Mouse (Mus musculus): ENCODE data around the gene Creb5.

Gene Creb5

DNA sequence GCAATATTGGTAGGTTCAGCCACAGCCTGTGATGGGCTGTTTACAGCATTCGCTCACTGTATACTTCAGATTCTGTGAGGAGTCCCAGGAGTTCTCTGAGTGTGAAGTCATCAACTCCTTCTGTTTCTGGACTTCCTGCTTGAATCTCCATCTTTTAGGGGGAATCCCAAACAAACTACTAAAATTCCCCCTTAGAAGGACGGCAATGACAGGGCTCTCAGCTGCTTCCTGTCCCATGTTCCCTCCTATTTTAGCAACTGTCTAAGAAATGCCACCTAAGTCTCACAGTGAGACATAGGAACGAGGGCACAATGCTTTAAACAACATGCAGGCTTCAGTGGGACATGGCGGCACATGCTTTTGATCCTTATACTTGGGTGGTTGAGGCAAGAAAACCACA is 204.3 kb downstream of the Creb5 start:
- in situ Hi-C loops (cut with MboI, MseI) = no loop called here

- in situ Hi-C loops (cut with MboI, MseI) = no loop called here
Observed at GRCm38 (mm10) chr6:53493864-53494263, 206.8 kb downstream of the Creb5 start.

- in situ Hi-C loops (cut with MboI, MseI) = no loop called here
Observed at GRCm38 (mm10) chr6:53495667-53496066, 208.6 kb downstream of the Creb5 start.

DNA sequence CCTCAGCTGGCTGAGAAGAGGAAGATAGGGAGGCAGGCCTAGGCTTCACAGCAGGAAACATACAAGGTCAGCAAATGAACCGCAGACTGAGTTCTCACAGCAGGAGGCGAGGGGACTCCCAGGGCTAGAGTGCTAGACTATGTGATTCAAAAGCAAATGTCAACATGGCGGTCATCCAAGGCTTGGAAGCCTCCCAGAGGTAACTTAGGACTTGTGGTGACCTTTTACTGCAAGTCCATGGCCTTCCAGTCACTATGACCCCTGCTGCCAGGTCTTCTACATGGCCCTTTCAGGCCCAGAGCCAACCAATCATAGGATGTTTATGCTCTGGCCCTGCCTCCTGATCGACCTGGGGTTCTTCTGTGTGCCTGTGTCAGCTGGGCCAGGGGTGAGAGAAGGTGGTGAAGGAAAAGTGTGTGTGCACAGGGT is 209.3 kb downstream of the Creb5 start:
- in situ Hi-C loops (cut with MboI, MseI) = no loop called here

DNA sequence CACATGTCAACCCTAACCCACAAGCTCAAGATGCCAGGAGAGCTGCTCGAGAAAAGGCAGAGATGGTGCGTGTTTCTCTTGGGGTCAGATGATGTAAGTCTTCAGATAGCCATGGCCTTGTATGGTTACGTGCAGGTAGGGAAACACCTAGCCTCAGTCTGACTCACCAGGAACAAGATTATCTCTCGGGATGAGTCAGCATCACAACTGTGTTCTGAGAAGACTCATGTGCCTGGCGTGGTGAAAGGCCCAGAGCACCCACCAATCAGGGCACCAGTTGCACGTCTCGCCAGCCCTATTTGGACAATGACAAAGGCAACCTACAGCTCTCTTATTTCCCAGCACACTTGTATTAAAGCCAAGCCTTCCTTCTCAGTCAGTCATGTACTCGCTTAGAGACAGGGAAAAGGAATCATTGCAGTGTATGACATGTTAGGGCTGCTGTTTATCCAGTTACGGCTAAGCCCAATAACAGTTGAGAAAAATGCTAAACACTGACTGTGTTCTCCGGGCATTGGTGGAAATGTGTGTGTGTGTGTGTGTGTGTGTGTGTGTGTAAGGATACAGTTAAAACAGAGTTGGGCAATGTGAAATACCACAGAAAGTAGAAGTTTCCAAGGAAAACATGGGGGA is 210.9 kb downstream of the Creb5 start:
- in situ Hi-C loops (cut with MboI, MseI) = no loop called here

GRCm38 (mm10) chr6:53499621-53500295 is 212.7 kb downstream of the Creb5 start:
- in situ Hi-C loops (cut with MboI, MseI) = no loop called here

DNA sequence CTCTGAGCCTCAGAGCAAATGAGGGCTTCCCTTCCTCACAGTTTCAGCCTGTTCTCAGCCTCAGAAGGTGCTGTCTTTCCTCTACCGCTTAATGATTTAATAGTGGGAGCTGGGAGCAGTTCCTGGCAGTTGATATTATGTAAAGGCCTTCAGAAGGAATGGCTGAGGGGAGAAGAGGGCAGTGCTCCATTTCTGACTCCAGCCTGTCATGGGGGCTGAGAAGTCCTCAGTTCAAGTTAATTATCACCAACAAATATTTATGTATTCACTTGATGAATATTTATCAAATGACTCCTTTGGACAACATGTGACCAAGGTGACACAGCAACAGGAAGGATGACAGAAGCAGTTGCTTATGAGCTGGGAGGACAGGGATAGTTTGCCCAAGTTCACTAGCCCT is 214.2 kb downstream of the Creb5 start:
- in situ Hi-C loops (cut with MboI, MseI) = no loop called here

DNA sequence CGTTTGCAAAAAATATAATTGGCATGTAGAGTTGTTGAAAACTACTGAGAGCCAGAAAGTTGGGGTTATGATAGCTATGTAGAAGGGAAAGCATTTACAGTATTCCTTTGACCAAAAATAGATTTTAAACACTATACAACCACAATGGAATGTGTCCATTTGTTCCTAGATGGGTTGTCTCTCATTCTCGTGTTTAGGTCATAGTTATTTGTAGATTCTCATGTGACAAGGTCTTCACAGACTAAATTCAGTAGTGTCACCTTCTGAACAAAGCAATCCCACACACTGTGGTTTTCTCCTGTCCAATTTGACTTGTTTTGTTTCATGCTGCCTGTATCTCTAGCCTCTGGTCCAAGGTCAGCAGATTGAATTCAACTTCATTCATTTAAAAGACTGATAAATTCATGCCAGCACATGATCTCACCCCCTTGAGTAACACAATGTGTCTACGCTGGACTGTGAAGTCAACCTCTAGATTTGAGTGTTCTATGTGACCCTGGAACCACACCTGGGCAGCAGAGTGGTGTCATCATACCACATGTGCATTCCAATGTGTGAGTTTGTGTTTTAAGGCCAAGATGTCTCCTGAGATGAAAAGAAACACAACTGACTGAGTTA is 220.0 kb downstream of the Creb5 start:
- in situ Hi-C loops (cut with MboI, MseI) = no loop called here

DNA sequence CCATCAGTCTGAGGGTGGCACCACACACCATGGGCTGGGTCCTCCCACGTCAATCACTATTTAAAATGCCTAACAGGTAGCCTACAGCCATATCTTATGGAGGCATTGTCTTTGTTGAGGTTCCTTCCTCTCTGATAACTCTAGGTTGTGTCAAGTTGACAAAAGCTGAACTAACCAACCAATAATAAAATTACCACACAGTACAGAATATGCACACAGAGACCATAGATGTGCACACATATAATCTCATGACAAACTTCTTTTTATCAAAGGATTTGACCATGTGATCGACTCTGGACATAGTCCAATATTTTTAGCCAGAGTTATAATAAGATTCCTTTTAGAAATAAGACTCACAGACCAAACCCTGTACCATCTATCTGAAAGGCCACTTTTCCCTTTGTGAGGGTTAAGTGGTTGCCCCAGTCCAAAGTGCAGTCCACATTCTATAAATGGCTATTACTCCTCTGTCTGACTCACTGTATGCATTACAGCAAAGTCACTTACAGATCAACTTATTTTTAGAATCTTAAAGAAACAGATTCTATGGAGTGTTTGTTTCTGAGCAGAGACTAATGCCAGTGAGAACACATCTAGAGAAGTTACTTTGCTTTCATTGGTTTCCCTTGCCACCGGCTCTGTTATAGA is 221.9 kb downstream of the Creb5 start:
- in situ Hi-C loops (cut with MboI, MseI) = no loop called here

DNA sequence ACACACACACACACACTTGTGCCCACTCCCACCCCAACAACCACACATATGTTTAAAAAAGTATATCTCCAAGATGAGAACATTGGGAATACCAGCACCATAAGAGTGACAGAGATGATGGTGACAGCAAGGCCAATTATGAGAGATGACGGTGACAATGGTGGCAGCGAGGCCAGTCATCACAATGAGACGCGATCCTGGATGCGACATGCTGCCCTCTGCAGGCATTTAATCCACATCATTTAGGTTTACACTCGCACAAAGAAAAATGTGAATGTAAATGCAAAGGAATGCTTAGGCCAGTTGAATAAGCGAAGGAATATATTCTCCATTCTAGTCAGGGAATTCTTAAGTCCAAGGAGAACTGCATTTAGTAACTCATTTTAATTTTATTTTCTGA is 222.9 kb downstream of the Creb5 start:
- in situ Hi-C loops (cut with MboI, MseI) = loop anchor here (5.0 kb wide), 1 partner anchor 223 kb away; the partner anchor contains the start of gene Creb5

GRCm38 (mm10) chr6:53512226-53512625 is 225.2 kb downstream of the Creb5 start:
- in situ Hi-C loops (cut with MboI, MseI) = loop anchor here (5.0 kb wide), 1 partner anchor 225 kb away; the partner anchor contains the start of gene Creb5

DNA sequence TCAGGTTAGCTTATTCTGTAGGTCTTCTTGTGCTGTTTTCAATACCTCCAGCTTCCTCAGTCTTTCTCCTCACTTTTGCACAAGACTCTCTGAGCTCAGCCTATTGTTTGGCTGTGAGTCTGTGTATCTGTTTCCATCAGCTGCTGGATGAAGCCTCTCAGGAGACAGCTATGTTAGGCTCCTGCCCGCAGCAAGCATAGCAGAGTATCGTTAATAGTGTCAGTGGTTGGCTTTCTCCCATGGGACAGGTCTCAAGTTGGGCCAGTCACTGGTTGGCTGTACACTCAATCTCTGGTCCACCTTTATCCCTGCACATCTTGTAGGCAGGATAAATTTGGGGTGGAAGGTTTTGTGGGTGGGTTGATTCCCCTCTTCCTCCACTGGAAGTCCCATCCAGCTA is 226.3 kb downstream of the Creb5 start:
- in situ Hi-C loops (cut with MboI, MseI) = loop anchor here (5.0 kb wide), 1 partner anchor 226 kb away; the partner anchor contains the start of gene Creb5

- in situ Hi-C loops (cut with MboI, MseI) = loop anchor here (5.0 kb wide), 2 partner anchors 58 to 228 kb away; partner anchors contain the start of gene Creb5
Observed at GRCm38 (mm10) chr6:53514862-53515261, 227.8 kb downstream of the Creb5 start.

DNA sequence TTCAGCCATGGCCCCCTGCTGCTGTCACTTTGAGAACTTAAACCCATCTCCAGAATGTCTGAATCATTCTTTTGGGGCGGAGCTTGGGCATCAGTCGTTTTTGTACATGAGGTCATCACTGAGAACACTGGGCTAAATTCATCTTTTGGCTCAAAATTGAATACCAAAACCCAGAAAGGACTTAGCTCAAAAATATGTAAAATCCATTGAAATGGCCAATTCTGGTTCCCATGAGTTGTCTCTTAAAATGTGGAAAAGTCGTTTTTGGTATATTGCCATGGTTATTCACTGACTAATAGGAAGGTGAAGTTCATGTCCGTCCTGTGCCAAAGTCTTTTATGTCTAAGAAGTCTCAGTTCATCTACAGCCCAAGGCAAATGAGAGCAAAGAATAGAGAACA is 228.5 kb downstream of the Creb5 start:
- in situ Hi-C loops (cut with MboI, MseI) = loop anchor here (5.0 kb wide), 1 partner anchor 58 kb away; no protein-coding TSS in a partner anchor

- in situ Hi-C loops (cut with MboI, MseI) = loop anchor here (5.0 kb wide), 1 partner anchor 60 kb away; no protein-coding TSS in a partner anchor
Observed at GRCm38 (mm10) chr6:53517371-53517945, 230.4 kb downstream of the Creb5 start.

DNA sequence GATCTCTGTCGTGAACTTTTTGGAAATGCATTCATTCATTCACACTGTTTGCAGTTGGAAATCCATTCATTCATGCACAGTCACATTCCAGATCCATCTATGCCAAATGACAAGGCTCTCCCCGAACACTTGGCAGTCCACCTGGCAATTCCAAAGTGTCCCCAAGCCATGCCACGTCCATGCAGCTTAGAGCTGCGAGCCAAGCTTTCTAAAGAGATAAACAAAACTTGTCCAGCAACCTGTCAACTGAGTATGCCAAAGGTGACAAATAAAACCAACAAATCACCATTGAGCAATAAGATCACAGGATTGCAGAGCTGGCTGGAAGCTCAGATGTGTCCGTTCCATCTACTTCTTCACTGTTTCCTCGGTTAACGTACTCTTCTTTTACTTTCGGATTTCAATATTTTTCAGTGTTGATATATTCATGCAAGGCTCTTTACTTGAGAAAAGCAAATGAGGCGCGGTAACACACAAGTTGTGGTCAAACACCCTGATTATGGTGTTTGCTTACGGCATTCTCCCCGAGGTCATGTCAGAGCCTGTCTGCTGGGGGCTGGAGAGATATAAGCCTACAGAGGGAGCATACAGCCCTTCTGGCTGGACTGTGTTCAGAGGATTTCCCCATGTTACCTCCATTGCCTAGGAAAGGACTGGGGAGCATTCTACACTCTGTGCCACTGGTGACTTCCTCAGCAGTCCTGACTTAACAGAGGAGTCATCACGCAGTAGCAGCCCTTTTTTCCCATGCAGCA is 236.8 kb downstream of the Creb5 start:
- in situ Hi-C loops (cut with MboI, MseI) = no loop called here

- in situ Hi-C loops (cut with MboI, MseI) = no loop called here
Observed at GRCm38 (mm10) chr6:53526460-53526859, 239.4 kb downstream of the Creb5 start.

GRCm38 (mm10) chr6:53530742-53531141 is 243.7 kb downstream of the Creb5 start:
- in situ Hi-C loops (cut with MboI, MseI) = no loop called here

- in situ Hi-C loops (cut with MboI, MseI) = no loop called here
Observed at GRCm38 (mm10) chr6:53531461-53531860, 244.4 kb downstream of the Creb5 start.

DNA sequence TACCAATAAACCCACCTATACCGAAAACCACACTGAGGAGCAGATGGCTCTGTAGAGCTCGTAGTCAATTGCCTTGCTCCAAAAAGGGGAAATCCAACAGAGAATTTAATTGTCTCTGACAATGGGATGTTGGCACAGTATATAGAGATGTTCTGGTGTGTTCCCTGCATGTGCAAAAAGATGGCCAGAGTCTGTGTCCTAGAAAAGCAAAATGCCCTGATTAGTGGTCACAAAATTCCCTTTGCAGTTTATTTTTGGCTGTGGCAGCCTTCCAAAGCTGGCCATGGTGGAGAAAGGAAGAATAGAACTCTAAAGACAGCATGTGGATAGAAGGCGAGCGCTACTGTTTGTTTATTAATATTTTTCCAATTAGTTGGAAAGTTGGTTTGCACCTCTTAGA is 250.5 kb downstream of the Creb5 start:
- in situ Hi-C loops (cut with MboI, MseI) = no loop called here

- in situ Hi-C loops (cut with MboI, MseI) = no loop called here
Observed at GRCm38 (mm10) chr6:53541798-53542197, 254.7 kb downstream of the Creb5 start.

Data from T-helper 2 cell (primary cell).